Mouse (Mus musculus) cerebellum, adult 2 months (tissue): ENCODE measurements around the gene Dlx4.

Experiments used
- CTCF ChIP-seq: fragments of 200-500 bp; IDR thresholded peaks from 2 replicates; pipeline ENCODE4 v1.5.1; 2011; ENCODE audit warnings: low read depth, mild to moderate bottlenecking, control low read depth, low read length, moderate library complexity, borderline replicate concordance; ENCODE audit not compliant: insufficient read depth
- POLR2A ChIP-seq: fragments of 200-500 bp; IDR thresholded peaks from 2 replicates; pipeline ENCODE4 v1.6.1; 2011; ENCODE audit warnings: low read length, control low read depth, borderline replicate concordance; ENCODE audit not compliant: insufficient read depth

- TF ChIP-seq CTCF, result no peak
- TF ChIP-seq POLR2A, result no peak
These were observed 38.5 kb upstream of the Dlx4 start for GRCm38 (mm10) chr11:95184561-95184960.
